Mouse (Mus musculus) ZHBTc4 (cell line): ENCODE data around the gene Fam69b.

ENCODE experiments used
- DNase-seq: peaks from one replicate; pipeline ENCODE4 v3.0.0-alpha.2; 2011; ENCODE audit warnings: low read depth, low spot score

Gene Fam69b

GRCm38 (mm10) chr2:26626081-26626480, 2.2 kb upstream of the Fam69b start:
- no peak for DNase-seq

GRCm38 (mm10) chr2:26628792-26629437, 658 bp downstream of the Fam69b start:
- DNase-seq, result peak; percentile 70

GRCm38 (mm10) chr2:26632541-26633395, 4.5 kb downstream of the Fam69b start:
- peak; percentile 49 for DNase-seq

GRCm38 (mm10) chr2:26633953-26634530, 5.8 kb downstream of the Fam69b start:
- DNase-seq, result peak; percentile 52

DNA sequence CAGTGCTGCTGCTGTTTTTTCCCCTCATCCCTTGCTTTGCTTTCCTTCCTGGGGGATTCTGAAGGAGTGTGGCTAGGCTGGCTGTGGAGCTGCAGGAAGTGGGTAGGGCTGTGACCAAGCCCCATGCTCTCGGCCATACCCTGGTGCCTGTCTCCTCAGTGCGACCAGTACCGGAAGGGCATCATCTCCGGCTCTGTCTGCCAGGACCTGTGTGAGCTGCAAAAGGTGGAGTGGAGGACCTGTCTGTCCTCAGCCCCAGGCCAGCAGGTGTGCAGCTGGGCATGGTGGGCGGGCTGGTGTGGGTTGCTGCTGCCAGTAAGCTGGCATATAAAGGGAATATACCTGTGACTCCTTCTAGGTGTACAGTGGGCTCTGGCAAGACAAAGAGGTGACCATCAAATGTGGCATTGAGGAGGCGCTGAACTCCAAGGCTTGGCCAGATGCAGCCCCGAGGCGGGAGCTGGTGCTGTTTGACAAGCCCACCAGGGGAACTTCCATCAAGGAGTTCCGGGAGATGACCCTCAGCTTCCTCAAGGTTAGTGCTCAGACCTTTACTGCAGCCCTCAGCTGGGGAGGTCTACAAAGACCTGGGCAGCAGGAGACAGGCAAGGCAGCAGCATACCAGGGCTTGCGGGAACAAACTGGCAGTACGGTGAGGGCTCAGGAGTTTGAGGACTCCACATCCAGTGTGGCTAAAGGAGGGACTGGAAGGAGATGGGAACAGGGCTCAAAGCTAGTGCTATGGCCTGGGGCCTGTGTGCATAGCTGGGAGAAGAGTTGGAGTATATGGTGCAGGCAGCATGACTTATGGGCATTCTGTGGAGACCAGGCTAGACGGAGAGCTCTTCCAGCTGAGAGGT, 6.6 kb downstream of the Fam69b start:
- peak; percentile 71 for DNase-seq

GRCm38 (mm10) chr2:26635489-26636324, 7.5 kb downstream of the Fam69b start:
- peak; percentile 79 for DNase-seq

- DNase-seq, result peak; percentile 67
These were observed 8.0 kb downstream of the Fam69b start for GRCm38 (mm10) chr2:26636325-26636635.

- peak; percentile 52 for DNase-seq
These were observed 9.2 kb downstream of the Fam69b start for GRCm38 (mm10) chr2:26637316-26637932.

DNA sequence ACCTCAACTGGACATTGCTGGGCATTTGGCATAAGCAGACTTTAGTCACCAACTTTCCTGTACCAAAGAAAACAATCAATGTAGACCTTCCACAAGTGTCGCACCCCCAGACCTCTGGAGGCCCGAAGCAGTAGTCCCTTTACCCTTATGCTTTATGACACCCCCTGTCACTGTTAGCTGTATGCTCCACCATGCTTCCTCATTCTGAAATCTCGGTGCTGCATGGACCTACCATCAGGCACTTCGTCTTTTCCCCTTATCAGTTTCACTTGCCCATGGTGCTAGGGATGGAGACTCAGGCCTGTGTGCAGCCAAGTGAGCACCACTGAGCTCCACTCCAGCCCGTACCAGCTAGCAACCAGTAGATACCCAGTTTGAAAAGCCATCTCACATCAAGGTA, 9.8 kb downstream of the Fam69b start:
- DNase-seq, result peak; percentile 54

GRCm38 (mm10) chr2:26638572-26638971, 10.3 kb downstream of the Fam69b start:
- DNase-seq, result no peak

DNA sequence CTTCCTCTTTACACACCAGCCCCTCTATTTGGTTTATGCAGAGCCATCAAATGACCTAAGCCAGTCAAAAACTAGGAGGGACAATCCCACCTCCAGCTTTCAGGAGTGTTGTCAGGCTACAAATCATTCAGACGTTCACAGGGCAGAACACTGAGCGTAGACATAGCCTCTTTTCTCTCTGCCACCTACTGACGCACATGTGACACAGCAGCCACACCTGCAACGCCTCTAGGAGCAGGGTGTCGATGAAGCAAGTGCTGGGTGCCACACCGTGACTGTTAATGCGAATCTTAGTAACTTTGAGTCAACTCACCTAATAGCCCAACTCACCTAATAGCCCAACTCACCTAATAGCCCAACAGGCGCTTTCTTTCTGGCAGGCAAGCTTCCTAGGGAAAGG, 10.8 kb downstream of the Fam69b start:
- DNase-seq, result peak; percentile 86

DNA sequence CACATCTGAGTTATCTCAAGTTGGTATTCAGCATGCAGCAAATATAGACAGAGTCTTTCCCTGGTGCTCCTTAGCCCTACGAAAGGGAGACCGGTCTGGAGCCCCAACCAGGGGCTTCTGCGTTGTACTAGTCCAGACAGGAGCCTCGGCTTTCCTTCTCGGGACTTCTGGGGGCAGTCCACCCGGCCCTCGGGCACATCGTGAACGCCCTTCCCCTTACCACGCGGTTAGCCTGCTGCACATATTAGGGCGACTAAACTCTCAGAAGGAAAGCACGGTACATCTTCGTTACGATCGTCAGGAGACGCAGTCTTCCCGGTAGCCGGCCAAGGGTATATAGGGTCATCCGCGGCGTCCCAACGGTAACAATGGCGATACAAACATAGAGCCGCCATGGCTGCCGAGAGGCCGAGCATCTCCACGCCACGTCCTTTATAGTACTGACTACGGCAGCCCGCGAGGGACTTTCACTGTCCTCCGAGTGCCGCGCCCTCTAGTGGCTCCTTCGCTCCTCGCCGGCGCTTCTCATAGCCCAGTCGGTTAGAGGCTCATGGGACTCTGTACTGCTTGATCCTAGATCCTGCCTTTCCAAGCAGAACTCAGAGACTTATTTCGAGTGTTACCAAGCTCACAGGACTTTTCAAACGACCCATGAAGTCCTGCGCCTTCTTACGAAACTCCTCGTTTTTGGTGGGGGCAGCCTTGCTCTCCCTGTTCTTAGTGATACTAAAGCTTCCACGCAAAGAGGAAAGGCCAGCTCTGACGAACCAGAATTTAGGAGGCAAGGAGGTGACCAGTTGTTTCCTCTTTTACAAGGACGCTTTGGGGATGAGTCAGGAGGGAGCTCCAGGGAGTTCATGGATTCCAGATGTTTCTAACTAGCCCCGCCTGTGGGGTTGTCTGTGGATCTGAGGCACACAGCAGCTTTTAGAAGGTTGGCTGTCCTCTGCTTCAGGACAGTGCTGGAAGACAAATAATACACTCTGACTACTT, 11.9 kb downstream of the Fam69b start:
- peak; percentile 97 for DNase-seq

GRCm38 (mm10) chr2:26641006-26641647, 12.9 kb downstream of the Fam69b start:
- DNase-seq, result no peak

GRCm38 (mm10) chr2:26643942-26644341, 15.7 kb downstream of the Fam69b start:
- DNase-seq, result peak; percentile 82

DNA sequence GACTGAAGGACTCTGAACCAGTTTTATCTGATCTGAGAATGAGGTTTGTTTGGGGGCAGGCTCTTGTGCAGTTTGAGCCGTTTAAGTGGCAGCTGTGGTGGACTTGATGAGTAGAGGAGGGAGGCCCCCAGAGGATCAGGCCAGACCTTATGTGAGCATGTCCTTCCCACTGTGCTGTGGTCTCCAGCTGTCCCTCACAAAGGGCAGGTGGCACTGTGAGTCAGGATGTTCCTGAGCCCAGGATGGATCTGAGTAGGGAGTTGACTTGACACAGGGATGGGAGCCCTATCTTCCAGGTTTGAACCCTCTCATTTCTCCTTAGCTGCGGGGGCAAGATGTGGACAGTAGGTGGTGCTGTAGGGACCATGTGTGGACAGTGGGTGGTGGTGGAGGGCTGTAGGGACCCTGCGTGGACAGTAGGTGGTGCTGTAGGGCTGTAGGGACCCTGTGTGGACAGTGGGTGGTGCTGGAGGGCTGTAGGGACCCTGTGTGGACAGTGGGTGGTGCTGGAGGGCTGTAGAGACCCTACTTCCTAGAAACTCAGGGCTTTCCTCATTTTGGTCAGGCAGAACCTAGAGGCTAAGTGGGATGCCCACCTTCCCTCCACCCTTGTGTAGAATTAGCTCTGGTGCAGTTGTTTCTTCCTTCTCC, 18.5 kb downstream of the Fam69b start:
- peak; percentile 86 for DNase-seq

DNA sequence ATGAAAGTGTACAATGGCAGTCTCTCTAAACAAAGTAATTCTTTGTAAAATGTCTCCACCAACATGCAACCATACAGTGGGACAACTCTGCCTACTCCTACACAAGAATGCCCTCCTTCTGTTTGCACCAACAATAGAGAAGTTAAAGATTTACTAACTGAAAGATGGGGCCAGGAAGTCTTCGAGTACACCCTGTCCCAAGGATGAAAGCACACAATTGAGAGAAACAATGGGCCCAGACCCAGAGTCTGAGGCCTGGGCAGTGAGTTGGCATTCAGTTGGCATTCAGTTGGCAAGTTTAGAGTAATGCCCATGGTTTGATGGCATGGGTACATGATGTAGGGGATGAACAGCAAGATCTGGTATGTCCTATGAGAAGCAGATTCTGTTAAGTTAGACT, 26.4 kb downstream of the Fam69b start:
- DNase-seq, result no peak

- DNase-seq, result no peak
These were observed 29.2 kb downstream of the Fam69b start for GRCm38 (mm10) chr2:26657426-26657825.

GRCm38 (mm10) chr2:26661143-26661752, 33.0 kb downstream of the Fam69b start:
- peak; percentile 53 for DNase-seq
